Mouse (Mus musculus): ENCODE measurements at regions not wholly inside any gene's neighbourhood (a gene's known extent, or its start where the extent isn't known, plus 50 kb on each side); places are given as distances from the start of the nearest gene placed in this dataset.

DNA sequence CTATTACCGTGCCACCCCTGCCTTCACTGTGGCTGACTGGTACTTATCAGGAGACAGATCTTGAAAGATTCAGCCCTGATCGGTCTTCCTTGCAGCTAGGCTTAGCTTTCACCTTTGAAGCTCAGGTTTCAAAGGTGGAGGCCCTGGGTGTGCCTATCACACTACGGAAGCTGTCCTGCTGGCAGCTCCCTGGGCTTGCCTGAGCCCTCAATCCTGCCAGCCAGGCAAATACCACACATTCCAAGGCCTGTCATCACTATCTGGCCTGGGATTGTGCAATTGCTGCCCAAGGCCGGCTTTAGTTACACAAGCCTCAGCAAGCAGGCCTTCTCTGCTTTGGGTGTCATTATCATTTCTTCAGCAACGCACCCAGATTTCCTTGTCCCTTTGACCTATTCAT, 390.6 kb upstream of the Mmadhc start:
- peak; percentile 10 for DNase-seq

GRCm38 (mm10) chr2:50677456-50677855, 380.9 kb upstream of the Mmadhc start:
- no peak for DNase-seq

DNA sequence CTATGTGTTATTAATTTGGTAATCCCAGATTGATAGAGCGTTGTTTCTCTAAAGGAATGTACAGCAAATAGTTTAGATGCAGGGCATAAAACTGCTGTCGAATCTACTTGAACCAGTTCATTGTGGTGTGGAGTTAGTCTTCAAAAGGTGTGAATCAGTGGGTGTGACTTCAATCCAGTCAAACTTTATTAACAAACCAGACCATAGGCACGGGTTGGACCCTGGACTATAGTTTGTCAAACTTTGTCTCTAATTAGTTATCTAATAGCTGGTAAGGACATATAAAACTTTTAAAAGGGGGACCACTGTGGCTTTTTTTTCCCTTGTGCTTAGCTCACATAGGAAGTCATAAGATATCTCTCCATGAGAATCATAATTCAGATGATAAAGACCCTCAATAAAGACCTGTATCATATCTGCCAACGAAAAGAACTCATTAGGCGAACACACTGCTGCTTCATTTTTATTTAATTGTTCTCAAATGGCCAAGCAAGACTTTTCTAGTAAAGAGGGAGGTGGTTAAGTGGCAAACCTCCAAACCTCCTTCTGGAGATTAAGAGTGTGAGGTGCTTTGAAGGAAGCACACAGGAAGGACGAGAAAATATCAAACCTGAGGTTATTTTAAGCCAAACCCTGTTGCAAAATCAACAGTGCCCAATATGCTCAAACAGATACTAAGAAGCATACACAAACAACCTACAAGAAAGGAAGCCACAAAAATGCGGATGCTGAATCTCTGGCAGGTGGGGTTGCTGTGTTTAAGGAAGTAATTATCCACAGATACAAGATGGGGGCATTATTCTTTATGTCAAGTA, 379.3 kb upstream of the Mmadhc start:
- DNase-seq = no peak

GRCm38 (mm10) chr2:50674856-50675175, 378.2 kb upstream of the Mmadhc start:
- no peak for DNase-seq

- no peak for DNase-seq
Measured at GRCm38 (mm10) chr2:50674151-50674855, 377.7 kb upstream of the Mmadhc start.

DNA sequence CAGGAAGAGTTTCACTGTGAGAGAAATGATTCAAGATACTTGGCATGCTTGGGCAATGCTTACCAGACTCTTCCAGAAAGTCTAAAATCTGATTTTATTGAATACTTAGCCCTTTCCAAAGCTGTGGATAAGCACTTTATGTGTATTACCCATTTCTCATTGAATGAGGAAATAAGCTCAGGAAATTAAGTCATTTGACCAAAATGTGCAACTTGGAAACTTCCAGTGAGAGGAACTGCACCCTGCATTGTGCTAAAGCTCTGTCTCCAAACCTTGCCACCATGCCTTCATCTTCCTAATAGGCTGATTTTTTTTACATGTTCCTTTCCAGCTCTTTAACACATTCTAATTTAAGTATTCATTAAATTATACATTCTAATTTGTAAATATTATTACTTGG, 372.7 kb upstream of the Mmadhc start:
- DNase-seq = no peak

GRCm38 (mm10) chr2:50668789-50669188, 372.2 kb upstream of the Mmadhc start:
- no peak for DNase-seq

DNA sequence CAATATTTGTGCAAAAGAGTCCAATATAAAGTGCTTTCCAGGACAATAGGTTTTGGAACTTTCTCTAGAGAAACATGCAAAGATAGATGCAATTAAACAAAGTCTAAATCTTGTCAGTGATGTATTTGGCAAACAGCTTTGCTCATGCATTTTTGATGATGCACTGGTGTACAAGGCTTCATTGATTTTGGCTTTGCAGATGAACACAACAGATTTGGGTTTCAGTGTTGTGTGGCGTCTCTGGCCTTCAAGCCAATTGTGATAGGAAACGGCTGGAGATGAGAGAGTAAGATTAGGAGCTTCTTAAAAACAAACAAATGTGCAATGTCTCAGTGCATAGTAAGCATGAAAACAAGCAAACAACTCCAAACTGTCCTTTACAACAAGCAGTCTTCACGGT, 370.6 kb upstream of the Mmadhc start:
- DNase-seq = no peak

- no peak for DNase-seq
Measured at GRCm38 (mm10) chr2:50662504-50662903, 365.9 kb upstream of the Mmadhc start.

GRCm38 (mm10) chr2:50660000-50660399, 363.4 kb upstream of the Mmadhc start:
- DNase-seq = no peak

DNA sequence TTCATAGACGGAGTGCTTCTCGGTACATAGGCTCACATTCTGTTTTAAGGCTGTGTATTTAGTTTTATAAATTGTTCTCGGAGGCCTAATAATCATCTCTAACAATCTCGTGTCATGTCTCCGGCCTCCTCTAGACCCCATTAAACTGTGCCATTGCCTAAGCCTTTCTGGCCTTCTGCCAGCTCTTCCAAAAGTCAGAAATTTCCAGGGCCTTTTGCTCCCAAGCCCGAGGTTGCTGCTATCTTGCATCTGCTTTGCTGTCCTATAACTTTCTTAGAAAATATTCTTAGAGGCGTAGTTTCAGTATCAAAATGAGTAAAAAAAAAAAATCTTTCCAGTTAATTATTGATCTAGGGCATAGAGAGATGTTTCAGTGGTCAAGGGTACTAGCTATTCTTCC, 361.2 kb upstream of the Mmadhc start:
- DNase-seq = no peak

GRCm38 (mm10) chr2:50656351-50656750, 359.8 kb upstream of the Mmadhc start:
- no peak for DNase-seq

- no peak for DNase-seq
Measured at GRCm38 (mm10) chr2:50654953-50655324, 358.3 kb upstream of the Mmadhc start.

GRCm38 (mm10) chr2:50654221-50654952, 357.8 kb upstream of the Mmadhc start:
- no peak for DNase-seq

DNA sequence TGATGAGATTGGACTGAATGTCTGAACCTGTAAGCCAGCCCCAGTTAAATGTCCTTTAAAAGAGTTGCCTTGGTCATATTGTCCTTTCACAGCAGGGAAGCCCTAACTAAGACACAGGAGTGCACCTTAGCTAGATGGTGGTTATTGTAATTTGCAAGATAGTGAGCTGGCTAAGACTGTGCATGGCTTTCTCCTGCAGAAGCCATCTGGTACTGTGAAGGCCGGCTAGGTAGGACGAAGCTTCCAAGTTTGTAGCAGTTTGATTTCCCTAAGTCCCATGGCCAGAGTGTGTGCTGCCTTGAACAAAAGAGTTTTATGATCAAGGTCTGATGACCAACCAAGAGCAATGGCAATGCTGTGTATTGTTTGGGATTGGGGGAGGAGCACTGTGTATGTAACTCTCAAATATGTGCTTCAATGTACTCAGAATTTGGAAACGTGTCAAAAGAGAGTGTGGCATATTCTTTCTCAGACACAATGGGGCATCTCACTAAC, 356.6 kb upstream of the Mmadhc start:
- no peak for DNase-seq

GRCm38 (mm10) chr2:50649656-50650055, 353.1 kb upstream of the Mmadhc start:
- DNase-seq = no peak

DNA sequence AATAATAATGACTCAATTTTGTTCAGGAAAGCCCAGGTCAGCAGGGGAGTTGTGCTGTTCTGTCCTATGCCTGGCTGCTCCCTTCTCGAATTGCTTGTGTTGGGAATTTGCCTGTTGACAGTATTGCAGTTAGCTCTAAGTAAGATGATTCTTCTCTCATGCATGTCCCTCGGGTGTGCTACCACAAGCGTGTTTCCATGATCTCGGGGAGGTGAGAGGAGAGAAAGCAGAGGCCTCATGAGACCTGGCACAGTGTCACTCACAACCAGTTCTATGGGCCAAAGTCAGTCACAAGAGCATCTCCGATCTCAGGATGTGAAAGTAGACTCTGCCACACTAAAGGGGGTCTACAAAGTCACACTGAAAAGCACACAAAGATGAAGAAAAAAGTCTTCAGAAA, 346.6 kb upstream of the Mmadhc start:
- no peak for DNase-seq

GRCm38 (mm10) chr2:50642198-50642597, 345.6 kb upstream of the Mmadhc start:
- DNase-seq = no peak

DNA sequence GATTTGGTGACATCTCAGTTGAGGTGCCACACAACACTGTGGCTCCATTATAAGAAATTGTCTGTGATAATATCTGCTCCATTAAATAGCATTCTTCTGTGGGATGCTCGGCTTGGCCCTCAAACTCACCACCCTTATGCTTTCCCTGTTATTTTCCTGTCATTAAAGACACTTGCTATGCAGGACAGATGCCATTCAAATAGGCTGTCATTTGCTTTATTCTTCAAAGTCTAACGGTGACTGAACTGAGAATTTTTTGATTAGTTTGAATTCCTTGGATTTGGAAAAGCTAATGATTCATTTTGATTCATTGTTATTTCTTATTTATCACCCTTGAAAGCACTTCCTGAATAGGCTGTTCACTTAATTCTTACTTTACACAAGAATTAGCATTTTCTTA, 339.3 kb upstream of the Mmadhc start:
- DNase-seq = no peak

DNA sequence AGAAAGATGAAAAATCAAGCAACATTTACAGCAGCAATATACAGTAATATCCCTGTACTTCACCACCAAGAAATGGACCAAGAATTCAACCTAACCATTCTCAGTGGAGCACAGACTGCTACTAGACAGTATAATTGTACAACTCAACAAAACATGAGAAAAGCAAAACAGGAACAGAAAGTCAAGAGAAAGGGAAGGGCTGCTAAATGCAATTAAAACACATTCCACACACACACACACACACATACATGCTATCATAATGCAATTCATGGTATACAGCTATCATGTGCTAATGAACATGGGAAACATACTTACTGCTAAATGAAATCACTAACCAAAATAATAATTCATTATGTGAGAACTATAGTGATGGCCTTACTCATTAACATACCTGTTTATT, 335.2 kb upstream of the Mmadhc start:
- DNase-seq = no peak

DNA sequence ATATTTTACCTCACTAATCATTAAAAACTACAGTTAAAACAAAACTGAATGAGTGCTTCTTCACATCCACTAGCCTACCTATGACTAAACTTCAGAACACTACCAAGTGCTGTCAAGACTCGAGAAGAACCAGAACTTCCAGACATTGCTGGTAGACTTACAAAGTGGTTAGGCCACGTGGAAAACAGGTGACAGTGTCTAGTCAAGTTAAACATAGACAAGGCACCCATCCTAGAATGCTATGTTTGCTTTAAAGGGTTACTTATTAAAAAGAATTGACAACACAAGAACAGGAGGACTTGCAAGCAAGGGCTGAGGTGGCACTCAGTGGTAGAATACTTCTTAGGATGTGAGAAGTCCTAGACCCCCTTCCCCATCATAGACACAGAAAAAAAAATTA, 330.9 kb upstream of the Mmadhc start:
- no peak for DNase-seq

DNA sequence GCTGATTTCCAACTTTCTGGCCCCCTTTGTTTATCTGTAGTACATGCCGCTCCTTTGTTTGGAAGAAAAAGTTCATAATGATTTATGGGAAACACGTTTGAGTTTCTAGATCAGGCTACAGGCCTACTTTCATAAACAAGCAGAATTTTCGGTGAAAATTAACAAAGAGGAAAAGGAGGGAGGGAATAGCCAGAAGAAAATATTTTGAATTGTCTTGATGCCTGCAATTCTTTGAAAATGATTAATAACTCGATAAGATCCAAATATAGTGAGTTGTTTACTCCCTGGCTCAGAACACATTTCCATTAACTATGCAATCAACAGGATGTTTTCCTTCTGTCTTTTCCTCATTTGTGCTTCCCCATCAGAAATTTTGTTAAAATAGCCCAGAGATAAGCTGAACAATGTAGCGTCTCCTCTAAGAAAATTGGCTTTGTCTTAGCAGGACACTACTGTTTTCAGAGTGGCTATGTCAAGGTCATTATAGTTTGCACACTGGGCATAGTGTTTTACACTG, 328.7 kb upstream of the Mmadhc start:
- DNase-seq = no peak

DNA sequence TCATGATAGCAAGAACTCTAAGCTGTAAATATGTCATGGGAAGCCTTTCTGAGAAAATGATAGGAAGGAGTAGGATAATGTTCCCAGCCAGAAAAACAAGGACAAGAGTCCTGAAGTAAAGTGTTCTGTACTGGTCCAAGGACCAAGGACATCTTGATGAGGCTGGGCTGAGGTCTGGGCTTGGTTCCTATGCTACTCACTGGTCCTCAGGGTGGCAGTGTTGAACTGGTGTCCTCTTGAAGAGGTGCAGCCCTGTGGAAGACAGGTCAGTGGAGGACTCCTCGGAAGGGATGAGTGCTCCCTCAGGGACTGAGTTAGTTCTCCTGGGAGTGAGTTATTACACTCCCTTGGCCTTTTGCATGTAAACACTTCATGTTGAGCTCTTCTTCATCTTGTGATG, 312.5 kb upstream of the Mmadhc start:
- peak; percentile 12 for DNase-seq

- DNase-seq = no peak
Measured at GRCm38 (mm10) chr2:50589195-50589594, 292.6 kb upstream of the Mmadhc start.

All from liver (tissue).